ENCODE assay signal across 15 mouse cellular contexts in the genomic region with DNA sequence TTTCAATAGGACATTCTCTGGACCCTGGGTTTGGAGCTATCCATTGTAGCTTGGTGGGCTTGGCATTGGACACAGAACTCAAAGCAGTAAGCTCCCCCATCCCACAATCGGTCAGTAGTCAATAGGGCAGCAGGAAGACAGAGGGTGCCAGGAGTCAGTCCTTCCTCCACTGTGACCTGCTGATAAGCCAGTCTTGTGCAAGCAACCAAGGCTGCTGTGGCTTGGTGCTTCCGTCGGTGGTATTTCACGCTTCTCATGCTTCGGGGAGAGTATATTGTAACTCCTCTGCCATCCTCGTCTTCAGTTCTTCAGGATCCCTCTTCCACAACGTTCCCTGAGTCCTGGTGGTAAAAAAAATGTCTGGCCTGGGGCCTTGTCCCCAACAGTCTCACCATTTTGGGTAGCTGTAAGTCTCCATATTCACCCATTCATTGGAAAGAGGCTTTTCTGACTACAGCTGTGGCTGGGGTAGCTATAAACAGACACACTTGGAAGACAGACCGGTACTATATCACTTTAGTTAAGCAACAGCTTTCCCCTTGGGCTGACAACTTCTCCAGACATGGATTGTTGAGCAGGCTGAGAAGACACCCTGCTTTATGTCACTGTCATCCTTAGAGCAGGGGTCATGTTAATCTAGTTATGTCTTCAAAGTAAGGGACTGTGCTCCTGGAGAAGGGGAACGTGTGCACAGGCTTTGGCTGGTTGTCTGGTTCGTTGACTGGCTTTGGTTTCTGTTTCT.
A peak's percentile ranks its signal among the peaks of the same experiment; 100 is the strongest.
DNase-seq lines count a peak whose midpoint lies in the region; ATAC-seq lines count a peak whose summit lies in the region.
"Had no signal": no experiment of that assay in that cellular context is flagged by ENCODE, and none has a peak within 500 bp of the region (broad histone marks: within the 10 kb centered on the region; RNA-seq: fewer than 3 reads in every experiment).

No protein-coding gene starts in this region.

- H3K9ac ChIP-seq in kidney, embryonic 14.5 days (ENCODE audit: low read depth, low read length): no peak overlapping the region
- H3K9ac ChIP-seq: embryonic facial prominence, embryonic 15.5 days had no signal

- no peak for DNase-seq in kidney, adult 8-10 months
- DNase-seq in MN1 (ENCODE audit: low spot score): peak; percentile 75
- peak; percentile 53 for DNase-seq in liver
- no peak for DNase-seq in ovary, adult 18-20 months (ENCODE audit: low spot score)
- no peak for DNase-seq in urinary bladder, adult 2 months (ENCODE audit: low spot score)
- DNase-seq in ovary, postnatal 14 days (ENCODE audit: low spot score): no peak
- DNase-seq: cerebellum, postnatal 14 days; gastrocnemius, postnatal 10 days; kidney, adult 2 months; layer of hippocampus, postnatal 36 days had no signal

- WGBS in kidney, embryonic 14.5 days: 65% methylated on average over 10 of the region's 10 CpGs

- no peaks in the 10 kb centered on the region for H3K36me3 ChIP-seq in kidney, embryonic 14.5 days (ENCODE audit: control insufficient read depth, insufficient read depth, low read length)
- H3K36me3 ChIP-seq: embryonic facial prominence, embryonic 15.5 days had no signal

- no peak overlapping the region for H3K4me2 ChIP-seq in kidney, embryonic 14.5 days (replicated peaks; ENCODE audit: low read depth, low read length)
- H3K4me2 ChIP-seq: embryonic facial prominence, embryonic 15.5 days had no signal

- no peaks in the 10 kb centered on the region for H3K27me3 ChIP-seq in kidney, embryonic 14.5 days (ENCODE audit: control insufficient read depth, insufficient read depth, low read length)
- H3K27me3 ChIP-seq: embryonic facial prominence, embryonic 15.5 days had no signal

- no peaks in the 10 kb centered on the region for H3K9me3 ChIP-seq in kidney, embryonic 14.5 days (ENCODE audit: control insufficient read depth, low read length)
- H3K9me3 ChIP-seq: embryonic facial prominence, embryonic 15.5 days had no signal

- no peak overlapping the region for H3K27ac ChIP-seq in kidney, embryonic 14.5 days (ENCODE audit: low read depth, low read length)
- H3K27ac ChIP-seq: embryonic facial prominence, embryonic 15.5 days had no signal

- ATAC-seq in kidney, embryonic 14.5 days (ENCODE audit: low FRiP score, low TSS enrichment): peak; percentile 20; the same call in 1 of the 2 replicates
- ATAC-seq in megakaryocyte-erythroid progenitor cell, adult 5-6 weeks (replicated peaks; ENCODE audit: low FRiP score, low TSS enrichment, poor library complexity, severe bottlenecking): peak; percentile 86
- ATAC-seq: activated CD4-positive, CD25-positive, alpha-beta regulatory T cell, adult 4 months; forebrain, embryonic 14.5 days had no signal

- peaks cover 1% of the 10 kb centered on the region; the same call in 1 of the 2 replicates for H3K4me1 ChIP-seq in kidney, embryonic 14.5 days (ENCODE audit: control insufficient read depth, insufficient read depth, low read length)
- H3K4me1 ChIP-seq: embryonic facial prominence, embryonic 15.5 days had no signal

- H3K4me3 ChIP-seq in kidney, embryonic 14.5 days (ENCODE audit: low read length): no peak overlapping the region
- H3K4me3 ChIP-seq: embryonic facial prominence, embryonic 15.5 days had no signal

Comparison
In these comparisons a context has a peak if more than half of its experiments do, and no peak if none do; other contexts are left out.
1. DNase-seq: peak in MN1 (single experiment) and liver (single experiment); none in kidney, adult 8-10 months (0 of 2), ovary, adult 18-20 months (single experiment), urinary bladder, adult 2 months (single experiment) and ovary, postnatal 14 days (single experiment).